Mouse (Mus musculus) olfactory bulb, adult 2 months (tissue): ENCODE data around the gene Stk10.

ENCODE experiments used
- CTCF ChIP-seq: fragments of 200-500 bp; IDR thresholded peaks from 2 replicates; pipeline ENCODE4 v1.5.1; 2012; ENCODE audit warnings: low read depth, mild to moderate bottlenecking, low read length, moderate library complexity; ENCODE audit not compliant: insufficient read depth
- POLR2A ChIP-seq: fragments of 200-500 bp; IDR thresholded peaks from 2 replicates; pipeline ENCODE4 v1.6.1; 2012; ENCODE audit warnings: mild to moderate bottlenecking, low read depth, low read length, moderate library complexity; ENCODE audit not compliant: insufficient read depth

DNA sequence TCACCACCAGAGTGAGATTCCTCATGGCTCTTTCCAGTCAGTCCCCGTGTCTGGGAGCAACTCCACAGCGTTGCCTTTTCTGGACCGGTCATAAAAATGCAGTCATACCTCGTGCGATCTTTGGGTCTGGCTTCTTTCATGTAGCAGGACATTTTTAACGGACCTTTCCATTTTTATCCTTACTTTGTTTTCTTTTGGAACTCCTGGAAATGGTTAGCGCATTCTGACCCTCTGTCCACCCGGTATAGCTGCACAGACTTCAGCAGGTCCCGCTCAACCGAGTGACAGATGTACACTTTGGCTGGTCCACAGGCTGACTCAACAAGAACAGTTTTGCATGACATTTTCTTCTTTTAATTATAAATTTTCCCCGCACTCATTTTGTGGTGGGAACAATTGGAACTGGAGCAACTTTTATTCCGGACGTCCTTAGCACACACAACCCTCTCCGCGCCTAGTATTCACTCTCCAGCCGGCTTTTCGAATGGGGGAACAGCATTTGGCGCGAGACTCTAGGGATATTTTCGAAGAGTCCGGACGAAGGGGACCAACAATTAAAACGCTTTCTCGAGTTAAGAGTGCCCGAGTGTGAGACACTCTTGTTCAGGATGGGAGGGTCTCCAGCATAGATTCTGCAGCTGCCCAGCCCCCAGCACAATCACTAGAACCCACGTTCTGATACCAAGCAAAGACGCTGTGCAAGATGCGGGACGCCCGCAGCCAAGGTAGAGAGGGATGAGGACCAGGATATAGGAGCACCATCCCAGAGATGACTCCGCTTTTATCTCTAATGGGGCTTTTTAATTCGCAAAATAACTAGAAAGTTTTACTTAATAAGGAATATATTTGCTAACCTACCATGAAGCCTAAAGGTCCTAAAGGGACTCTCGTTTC lies 987 bp upstream of the Stk10 start, which contains the start of gene Efcab9:
- TF ChIP-seq CTCF (no peak), POLR2A (no peak)
